Mouse (Mus musculus): ENCODE results near the gene S100a16.

The S100a16 gene

DNA sequence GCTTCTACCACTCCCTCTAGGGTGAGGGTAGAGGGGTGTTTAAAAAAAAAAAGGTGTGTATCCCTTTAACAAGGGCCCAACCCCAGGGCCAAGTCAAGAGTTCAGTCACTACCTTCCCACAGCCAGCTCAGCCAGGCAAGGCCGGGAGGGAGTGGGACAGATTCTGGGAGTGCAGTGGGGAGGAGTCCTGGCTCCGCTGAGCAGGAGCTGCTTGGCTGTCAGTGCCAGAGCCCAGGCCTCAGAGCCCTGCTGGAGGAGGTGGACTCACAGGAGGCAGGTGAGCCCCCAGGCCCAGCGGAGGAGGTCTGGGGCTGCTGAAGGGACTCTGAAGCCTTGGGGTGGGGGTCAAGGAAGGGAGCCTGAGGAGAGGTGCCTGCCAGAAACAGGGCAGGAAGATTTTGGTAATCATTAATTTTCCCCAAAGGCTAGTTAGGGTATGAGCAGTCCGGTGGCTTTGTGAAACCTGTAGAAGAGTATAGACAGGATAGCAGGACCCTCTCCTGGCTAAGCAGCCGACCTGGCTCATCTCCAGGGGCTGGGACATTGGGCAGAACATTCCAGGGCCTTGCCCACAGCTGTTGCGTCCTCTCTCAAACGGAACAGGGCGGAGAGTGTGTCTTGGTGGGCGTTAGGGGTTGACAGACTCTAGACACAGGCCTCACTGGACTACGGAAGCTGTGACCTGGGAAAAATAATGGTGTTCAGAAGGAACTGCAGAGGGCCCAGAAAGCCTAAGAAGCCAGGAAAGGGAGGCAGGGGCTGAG lies at the start of gene S100a16:
Gene S100a16, plus strand, starts transcription at position 114 of the 764 bp plus-strand sequence.
- DNase-seq: no peak

DNA sequence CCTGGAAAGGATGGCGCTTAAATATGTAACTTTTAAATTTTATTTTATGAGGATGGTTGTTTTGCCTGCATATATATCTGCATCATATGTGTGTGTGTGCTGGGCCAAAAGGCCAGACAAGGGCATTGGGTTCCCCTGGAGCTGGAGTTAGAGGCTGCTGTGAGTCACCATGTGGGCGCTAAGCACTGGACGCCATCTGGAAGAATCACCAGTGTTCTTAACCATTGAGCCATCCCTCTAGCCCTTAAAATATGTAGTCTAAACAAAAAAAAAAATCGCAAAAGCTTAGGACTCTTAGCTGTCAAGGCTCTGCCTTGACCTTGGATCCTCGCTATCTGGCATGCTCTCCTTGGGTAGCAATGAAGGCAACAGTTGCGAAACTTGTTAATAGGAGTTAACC lies 48.5 kb upstream of the S100a16 start:
- DNase-seq: no peak

DNA sequence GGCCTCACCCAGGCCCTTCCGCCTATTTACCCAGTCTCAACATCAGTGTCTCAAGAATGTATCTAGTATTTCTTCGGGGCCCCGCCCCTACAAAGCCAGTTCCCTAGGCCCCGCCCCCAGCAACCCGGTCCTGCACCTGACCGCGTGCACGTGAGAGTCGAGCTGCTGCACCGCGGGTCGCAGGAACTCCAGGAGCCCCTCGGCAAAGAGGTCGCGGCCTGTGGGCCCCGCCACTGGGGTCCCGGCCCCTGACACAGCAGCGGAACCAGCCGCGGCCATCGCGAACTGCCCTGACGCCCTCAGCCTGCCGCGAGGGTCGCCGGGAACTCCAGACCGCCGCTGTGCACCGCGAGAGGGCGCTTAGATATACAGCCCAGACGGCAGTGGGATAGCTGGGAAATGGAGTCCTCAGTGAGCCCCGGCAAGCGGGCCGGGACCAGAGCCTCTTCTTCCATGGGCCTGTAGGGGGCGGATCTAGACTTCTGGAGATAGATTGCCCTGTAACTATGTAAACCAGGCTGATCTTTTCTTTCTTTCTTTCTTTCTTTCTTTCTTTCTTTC lies 46.3 kb upstream of the S100a16 start, which contains the start of gene Snapin:
Gene Snapin, minus strand, starts transcription at position 338 of the 561 bp plus-strand sequence.
- peak; percentile 95 for DNase-seq

GRCm38 (mm10) chr3:90491350-90491749 lies 45.7 kb upstream of the S100a16 start:
- no peak for DNase-seq

GRCm38 (mm10) chr3:90493831-90494540 lies 43.1 kb upstream of the S100a16 start:
- no peak for DNase-seq

GRCm38 (mm10) chr3:90495850-90496525 lies 41.1 kb upstream of the S100a16 start:
- no peak for DNase-seq

GRCm38 (mm10) chr3:90497597-90497996 lies 39.5 kb upstream of the S100a16 start:
- no peak for DNase-seq

DNA sequence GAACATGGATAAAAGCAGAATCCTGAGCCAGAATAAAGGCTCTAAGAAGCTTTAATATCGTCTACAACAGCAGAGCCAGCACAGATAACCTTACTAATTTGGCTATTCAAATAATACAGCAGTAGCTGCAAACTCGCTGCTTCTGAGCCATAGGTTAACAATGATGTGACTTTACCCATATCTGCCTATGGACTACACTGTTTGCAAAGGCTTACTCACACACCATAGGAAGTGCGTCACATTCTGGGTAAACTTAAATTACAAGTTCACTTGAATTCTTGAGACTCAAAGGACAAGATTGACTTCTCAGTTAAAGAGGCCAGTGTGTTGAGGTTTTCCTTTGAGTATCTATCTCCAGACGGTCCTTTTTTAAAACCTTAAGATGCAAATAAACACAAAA lies 33.6 kb upstream of the S100a16 start:
- DNase-seq: no peak

DNA sequence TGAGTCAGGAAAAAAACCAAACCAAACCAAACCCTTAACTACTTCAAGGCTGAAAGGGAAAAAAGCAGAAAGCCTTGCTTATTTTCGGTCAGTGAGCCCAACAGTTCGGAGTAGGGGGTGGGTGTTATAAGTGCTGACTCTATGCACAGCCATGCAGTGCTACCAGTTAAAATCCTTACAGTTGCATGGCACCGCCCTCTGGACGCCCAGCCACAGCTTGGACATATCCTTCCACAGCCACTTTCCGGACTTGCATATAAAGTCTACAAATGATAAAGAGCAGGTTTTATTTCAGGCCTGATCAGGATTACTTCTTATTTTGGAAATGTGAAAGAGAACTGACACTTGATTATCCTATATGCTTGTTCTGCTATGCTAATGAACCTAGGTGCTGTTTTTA lies 31.8 kb upstream of the S100a16 start:
- DNase-seq: no peak

DNA sequence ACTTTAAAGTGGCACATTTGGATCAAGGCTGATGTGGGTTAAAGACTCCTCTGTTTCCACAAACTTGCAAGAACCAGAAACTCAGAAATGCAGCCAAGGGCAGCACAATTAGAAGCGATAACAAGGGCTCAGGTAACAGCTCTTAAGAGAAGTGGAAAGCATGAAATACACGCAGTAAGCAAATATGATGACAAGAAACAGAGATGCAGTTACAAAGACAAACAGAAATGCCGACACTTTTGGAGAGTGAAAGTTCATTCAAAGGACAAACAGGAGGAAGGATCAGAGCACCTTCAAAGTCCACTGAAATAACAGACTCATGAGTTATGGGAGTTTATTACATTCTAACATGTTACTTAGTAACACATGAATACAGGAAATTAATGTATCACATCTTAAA lies 30.7 kb upstream of the S100a16 start:
- DNase-seq: no peak

- no peak for DNase-seq
Observed at GRCm38 (mm10) chr3:90508287-90508949, 28.6 kb upstream of the S100a16 start.

- peak; percentile 100 for DNase-seq
Observed at GRCm38 (mm10) chr3:90508950-90509746, 27.9 kb upstream of the S100a16 start, which contains the start of gene Chtop. Gene Chtop (minus strand): TSS chr3:90509498.

DNA sequence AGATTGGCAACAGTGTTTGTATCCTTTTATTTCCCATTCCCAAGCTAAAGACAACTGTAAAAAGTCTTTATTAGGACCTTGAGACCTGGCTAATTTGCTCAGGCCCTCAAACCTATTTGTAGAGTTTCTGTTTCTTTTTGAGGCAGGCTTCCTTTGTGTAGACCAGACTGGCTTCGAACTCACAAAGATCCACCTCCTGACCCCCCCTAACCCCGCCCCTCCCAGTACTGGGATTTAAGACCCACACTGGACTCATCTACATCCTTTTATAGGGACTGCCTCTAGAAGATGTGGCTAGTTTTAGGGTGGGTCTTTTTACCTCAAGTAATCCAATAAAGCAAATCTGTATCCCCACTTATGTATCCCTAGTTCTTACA lies 27.3 kb upstream of the S100a16 start:
- no peak for DNase-seq

- no peak for DNase-seq
Observed at GRCm38 (mm10) chr3:90512276-90512675, 24.8 kb upstream of the S100a16 start.

- no peak for DNase-seq
Observed at GRCm38 (mm10) chr3:90512948-90513642, 24.0 kb upstream of the S100a16 start.

DNA sequence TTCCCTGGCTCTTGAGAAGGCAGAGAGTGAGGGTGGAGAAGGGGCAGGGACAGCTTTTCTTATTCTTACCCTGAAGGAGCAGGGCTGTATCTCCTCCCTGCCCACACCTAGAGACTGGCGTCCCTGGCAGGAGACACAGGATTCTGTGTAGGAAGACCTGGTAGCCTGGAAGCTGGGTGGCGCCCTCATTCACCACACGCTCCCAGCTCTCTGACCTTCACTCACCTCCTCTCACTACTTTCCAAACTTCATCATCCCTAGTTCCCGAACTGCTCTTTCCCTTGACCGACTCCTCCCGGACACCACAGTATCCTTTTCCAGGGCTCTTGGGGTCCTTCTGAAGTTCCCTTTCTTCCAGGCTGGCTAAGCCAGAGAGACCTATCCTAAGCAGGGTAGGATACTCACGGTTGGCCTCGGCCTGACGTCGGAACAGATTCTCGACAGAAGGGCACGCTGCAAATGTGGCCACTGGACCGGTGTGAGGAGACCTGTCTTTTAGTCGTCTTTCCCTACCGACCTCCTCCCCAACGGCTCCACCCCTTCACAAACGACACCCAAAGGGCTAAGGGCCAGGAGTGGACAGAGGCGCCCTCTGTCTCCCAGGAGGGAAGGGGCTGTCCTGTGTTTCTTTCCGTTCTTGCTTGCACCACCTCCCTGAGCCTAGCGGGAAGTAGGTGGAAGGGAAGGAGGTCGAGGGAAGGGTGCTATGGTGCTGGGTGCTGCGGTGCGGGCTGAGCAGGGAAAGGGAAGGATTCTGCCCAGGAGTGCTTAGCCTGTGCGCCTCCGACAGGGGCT lies 23.1 kb upstream of the S100a16 start, which contains the start of the genes S100a1 and S100a13:
Gene S100a1, minus strand, starts transcription at position 597 of the 795 bp plus-strand sequence.
Gene S100a13, plus strand, starts transcription at position 640 of the 795 bp plus-strand sequence.
- no peak for DNase-seq

DNA sequence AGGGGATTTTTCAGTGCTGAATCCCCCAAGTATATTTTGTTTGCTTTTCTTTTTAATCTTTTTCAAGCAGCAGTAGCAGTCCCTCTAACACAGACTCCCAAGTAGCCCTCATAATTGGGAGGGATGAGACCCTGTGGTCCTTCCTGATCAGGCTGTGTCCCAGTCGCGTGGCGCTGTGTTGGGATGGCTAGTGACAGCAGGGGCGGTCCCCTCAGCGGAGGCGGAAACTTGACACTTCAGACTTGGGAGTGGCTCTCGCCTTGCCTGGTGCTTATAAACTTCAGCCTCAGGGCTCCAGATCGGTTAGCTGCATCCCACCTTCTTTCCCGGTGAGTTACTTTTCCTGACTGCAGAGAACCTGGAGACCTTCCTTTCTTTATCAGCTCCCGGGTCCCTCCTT lies 22.4 kb upstream of the S100a16 start:
- DNase-seq: peak; percentile 29

DNA sequence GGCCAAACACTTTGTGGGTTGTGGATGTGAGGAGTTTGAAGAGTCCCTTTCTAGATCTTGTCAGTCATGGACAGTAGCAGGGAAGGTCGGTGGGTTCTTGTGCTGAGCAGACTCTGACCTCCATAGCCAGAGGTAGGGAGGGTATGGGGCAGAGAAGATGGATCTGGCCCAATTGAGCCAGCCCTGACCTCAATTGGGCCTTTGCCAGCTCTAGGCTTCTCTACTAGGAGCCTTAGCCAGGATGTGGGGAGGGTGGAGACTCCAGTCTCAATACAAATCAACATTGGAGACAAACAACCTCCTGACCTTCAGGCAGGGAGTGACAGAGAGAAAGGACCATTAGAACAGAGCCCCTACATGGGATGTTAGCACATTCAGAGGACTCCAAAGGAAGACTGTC lies 21.8 kb upstream of the S100a16 start:
- no peak for DNase-seq

DNA sequence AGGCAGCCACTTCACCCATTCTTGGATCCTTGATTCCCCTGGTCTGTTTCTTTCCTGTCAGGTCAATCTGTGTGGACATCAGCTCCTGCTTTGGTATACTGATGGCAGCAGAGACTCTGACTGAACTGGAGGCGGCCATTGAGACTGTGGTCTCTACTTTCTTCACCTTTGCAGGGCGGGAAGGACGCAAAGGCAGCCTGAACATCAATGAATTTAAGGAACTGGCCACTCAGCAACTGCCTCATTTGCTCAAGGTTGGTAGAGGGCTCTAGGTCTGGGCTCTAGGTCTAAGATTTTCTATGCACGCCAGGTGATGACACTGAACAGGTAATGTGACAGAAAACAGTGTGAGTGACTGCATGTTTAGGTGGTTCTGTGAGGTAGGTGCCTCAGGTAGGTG lies 21.3 kb upstream of the S100a16 start:
- DNase-seq: no peak

- DNase-seq: no peak
Observed at GRCm38 (mm10) chr3:90517711-90518110, 19.3 kb upstream of the S100a16 start.

Data from right cerebral cortex, postnatal 4 days (tissue).